Mouse (Mus musculus) WW6 (cell line): ENCODE results near the gene Sv2b.

Source experiments
- DNase-seq: peaks from one replicate; pipeline ENCODE4 v3.0.0-alpha.2; 2013; ENCODE audit warnings: low read depth, low spot score

The Sv2b gene

DNA sequence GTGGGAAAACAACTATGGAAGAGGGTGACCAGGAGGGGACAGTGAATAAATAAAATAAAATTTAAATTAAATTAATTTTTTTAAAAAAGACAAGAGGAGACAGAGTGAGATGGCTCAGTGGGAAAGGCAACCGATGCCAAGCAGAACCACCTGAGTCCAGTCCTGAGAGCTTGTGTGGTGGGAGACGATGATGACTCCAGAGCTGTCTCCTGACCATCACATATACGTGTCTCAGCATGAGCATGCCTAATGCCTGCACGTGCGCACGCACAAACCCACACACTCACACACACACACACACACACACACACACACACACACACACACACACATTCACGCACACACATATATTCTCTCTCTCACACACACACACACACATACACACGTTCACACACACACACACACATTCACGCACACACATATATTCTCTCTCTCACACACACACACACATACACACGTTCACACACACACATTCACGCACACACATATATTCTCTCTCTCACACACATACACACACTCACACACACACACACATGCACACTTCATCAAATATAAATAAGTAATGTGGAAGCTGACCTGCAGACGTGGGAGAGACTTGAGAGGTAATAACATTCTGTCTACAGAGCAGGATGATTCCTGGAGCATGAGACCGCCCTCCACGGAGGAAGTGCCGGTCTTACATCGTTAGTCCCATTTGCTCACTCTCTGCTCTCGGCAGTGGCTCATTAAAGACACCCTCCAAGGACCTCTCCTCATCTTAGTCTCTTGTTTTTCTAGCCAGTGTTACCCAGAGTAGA lies 206.3 kb downstream of the Sv2b start:
- no peak for DNase-seq

DNA sequence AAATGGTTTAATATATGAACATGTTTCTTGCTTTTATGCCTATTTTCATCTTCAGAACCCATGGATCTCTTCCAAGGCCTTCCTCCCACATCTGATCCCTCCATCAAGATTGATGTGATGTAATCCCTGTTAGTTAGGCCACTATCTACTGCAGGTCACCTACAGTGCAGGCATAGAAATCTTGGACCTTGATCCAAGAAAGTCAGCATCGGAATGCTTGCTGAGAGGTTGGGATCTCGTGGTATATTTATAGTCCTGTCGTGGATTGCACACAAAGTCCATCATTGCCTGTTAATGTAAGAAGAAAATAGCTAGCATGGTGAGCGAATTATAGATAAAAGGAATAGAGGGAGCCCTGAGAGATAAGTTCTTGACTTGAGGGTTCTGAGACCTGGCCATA lies 223.6 kb downstream of the Sv2b start:
- no peak for DNase-seq

DNA sequence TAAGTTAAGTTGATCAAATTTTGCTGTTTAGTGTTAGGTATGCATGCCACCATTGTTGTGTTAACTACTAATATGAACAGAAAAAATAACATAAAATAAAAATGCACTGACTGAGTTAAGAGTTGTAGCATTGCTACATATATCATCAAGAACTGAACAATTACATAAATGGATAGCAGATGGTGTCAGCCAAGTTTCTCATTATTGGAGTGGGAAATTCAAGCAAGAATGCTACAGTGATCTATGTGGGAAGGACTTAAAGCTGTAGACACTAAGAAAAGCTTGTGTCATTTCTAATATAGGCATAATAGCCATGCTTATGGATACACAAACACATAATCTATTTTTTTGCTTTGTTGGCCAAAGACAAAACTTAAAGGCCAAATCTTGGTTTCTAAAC lies 228.9 kb downstream of the Sv2b start:
- DNase-seq, result no peak

DNA sequence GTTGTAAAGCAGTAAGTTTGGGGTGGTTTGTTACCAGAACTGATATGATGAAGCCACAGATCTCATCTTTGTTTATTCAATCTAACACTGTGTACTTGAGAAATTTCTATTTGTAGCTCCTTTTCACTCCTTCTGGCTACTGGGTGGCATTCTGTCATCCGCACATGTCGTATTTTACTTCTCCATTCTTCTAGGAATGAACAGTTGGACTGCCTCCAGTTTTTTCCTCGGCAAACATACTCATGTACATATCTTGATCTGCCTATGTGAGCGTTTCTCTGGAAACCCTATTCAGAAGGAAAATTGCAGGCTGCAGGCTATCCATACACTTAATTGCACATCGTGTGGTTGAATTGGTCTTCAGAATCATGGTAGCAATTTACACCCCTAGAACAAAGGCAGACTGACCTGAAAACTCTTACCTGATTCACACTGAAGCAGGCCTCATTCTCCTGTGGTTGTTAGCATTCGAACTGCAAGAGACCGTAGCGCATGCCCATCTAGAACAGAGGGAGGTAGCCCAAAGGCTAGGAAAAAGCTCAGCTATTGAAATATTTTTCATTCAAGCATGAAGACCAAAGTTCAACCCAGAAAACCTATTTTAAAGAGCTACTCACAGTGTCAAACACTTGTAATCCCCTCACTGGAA lies 231.4 kb downstream of the Sv2b start:
- DNase-seq, result no peak
